Mouse (Mus musculus) cortical plate, adult 2 months (tissue): ENCODE results near the gene Hoxc5. TPM values are rescaled to one million over a fixed set of nuclear protein-coding genes. Genes with fewer than 3 reads are reported as not detected.

Source experiments
- H3K27ac ChIP-seq: fragments of 200-500 bp; 2 replicates; pipeline ENCODE4 v1.5.1; 2012; ENCODE audit warnings: low read length, control low read depth, inconsistent platforms; ENCODE audit not compliant: insufficient read depth
- H3K4me1 ChIP-seq: fragments of 200-500 bp; 2 replicates; pipeline ENCODE4 v1.6.1; 2011; ENCODE audit warnings: low read length; ENCODE audit not compliant: control insufficient read depth, insufficient read depth
- H3K4me3 ChIP-seq: fragments of 200-500 bp; 2 replicates; pipeline ENCODE4 v1.5.1; 2011; ENCODE audit warnings: mild to moderate bottlenecking, low read length, control low read depth; ENCODE audit not compliant: insufficient read depth
- CTCF ChIP-seq: fragments of 200-500 bp; IDR thresholded peaks from 2 replicates; pipeline ENCODE4 v1.5.1; 2011; ENCODE audit warnings: mild to moderate bottlenecking, control low read depth, low read length; ENCODE audit not compliant: insufficient read depth; ENCODE audit errors: extremely low read depth
- POLR2A ChIP-seq: fragments of 200-500 bp; IDR thresholded peaks from 2 replicates; pipeline ENCODE4 v1.6.1; 2011; ENCODE audit warnings: mild to moderate bottlenecking, low read length, control low read depth; ENCODE audit not compliant: insufficient read depth; ENCODE audit errors: extremely low read depth
- polyA plus RNA-seq: library from polyadenylated mRNA; depleted of rRNA; stranded (reverse); fragments of >200 nt; gene quantifications from 2 replicates; pipeline ENCODE4 v1.2.3, GENCODE M21; 2012

Hoxc5 gene
- polyA plus RNA-seq, 1 experiment: not detected

DNA sequence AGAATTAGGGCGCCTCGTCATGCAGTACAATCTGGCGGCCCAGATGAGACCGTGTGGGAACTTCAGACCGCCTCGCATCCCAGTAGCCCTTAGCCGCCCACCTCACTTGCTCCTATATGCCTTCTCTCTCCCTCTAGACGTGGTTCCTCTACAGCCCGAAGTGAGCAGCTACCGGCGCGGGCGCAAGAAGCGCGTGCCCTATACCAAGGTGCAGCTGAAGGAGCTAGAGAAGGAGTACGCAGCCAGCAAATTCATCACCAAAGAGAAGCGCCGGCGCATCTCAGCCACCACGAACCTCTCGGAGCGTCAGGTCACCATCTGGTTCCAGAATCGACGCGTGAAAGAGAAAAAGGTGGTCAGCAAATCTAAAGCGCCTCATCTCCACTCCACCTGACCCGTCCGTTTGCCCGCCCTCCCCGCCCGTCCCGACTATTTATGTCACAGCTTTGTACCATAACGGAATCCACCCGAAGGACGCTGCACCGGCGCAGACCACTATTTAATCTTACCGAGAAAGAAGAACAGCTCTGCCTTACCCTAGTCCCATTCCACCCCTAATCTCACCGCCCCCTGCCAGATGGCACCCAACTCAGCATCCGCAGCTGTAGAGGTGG, 40.1 kb upstream of the Hoxc5 start:
- no peak for TF ChIP-seq POLR2A
- no peak for TF ChIP-seq CTCF
- H3K4me1 ChIP-seq: no peaks in the 10 kb centered on the region
- H3K4me3 ChIP-seq: no peak overlapping the region
- H3K27ac ChIP-seq: no peak overlapping the region

DNA sequence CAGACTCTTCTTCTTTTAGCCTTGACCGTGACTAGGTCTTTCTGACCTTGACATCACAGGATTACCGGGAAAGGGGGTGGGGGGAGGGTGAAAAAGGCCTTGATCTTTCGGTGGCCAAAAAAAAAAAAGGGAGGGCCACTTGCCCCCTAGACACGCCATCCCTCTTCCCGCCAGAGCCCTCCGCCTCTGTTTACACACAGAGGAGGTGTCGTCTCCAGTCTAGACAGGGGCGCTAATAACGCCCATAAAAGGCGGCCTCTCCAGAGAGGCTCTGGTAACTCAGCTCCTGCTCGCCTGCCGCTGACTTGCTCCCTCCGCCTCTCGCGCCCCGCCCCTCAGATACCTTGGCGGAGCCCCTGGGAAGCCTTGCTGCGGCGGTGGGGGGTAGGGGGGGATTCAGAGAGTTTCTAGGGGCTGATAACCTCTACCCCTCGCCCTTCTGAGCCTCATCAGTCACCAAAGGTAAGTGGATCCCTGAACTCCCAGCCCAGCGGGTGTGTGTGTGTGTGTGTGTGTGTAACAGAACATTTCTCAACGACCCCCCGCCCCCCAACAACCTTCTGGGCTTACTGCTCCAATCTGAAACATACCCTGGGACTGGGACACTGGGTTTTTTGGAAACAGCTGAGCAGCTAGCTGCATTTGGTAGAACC, 35.4 kb upstream of the Hoxc5 start:
- Histone ChIP-seq H3K4me1 (no peaks in the 10 kb centered on the region), H3K4me3 (no peak overlapping the region), H3K27ac (no peak overlapping the region)
- no peak for TF ChIP-seq CTCF
- no peak for TF ChIP-seq POLR2A

DNA sequence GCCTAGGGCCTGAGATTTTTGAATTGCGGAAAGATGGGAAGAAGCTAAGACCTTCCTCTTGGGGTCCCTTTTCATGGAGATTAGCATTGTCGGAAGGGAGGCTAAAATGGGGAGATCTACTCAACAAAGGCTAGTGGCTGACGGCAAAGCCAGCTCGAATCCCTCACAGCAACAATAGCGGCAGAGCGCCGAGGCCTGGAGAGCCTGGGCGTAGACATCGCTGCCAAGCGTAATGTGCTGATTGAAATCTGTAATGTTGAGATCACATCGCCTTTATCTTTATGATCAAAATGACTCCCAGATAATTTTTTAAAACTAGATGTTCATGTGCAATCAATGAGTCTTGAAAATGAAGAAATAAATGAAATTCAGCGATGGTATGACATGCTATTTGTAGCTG, 32.8 kb upstream of the Hoxc5 start:
- H3K4me3 ChIP-seq: no peak overlapping the region
- no peak for TF ChIP-seq POLR2A
- no peak for TF ChIP-seq CTCF
- no peaks in the 10 kb centered on the region for H3K4me1 ChIP-seq
- no peak overlapping the region for H3K27ac ChIP-seq

DNA sequence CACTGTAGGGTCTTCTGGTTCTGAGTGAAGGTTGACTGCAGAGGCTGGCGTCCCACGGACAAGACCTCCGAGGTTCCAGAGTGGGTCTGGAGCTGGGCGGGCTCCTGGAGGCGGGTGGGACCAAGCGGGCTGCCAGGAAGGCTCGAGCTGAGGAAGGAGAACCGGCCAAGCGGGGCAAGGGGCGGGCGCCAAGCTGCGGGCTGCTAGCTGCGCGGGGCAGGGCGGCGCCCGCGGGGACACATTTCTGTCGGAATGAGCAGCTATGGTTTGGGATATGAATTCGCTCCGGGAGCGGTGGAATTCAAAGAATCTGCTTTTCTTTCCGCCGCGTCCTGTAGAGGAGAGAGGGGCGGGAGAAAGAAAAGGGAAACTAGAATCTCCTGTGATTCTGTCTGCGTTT, 32.3 kb upstream of the Hoxc5 start:
- no peaks in the 10 kb centered on the region for H3K4me1 ChIP-seq
- H3K27ac ChIP-seq: no peak overlapping the region
- no peak for TF ChIP-seq POLR2A
- no peak for TF ChIP-seq CTCF
- no peak overlapping the region for H3K4me3 ChIP-seq

DNA sequence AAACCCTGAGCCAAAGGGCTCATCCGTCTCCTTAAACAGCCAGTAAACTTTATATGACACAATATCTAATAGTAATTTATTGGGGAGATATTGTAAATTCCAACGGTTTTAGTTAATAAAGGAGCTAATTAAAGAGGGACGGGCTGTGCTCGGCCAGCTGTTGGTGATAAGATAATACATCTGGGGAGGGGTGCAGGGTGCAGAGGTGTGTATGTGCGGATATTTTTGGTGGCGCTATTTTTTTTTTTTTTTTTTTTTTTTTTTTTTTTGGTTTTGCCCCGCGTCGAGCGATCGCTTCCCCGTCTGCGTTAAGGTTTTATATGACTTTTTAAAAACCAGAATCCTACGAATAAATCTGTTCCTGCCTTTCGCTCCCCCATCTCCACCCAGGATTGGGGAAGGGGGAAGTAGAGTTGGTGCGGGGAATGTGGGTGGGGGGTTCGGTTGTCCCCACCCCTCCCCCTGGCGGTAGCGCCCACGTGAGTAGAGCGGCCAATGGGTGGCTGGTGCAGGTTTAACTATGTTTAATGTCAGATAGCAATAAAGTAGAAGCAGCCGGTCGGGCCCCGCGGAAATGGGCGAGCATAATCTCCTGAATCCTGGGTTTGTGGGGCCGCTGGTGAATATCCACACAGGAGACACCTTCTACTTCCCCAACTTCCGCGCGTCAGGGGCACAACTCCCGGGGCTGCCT, 30.8 kb upstream of the Hoxc5 start, which contains the start of gene Hoxc12:
Gene Hoxc12, plus strand, starts transcription at position 479 of the 694 bp plus-strand sequence.
- Histone ChIP-seq H3K4me1 (no peaks in the 10 kb centered on the region), H3K4me3 (no peak within 1 kb of the TSS), H3K27ac (no peak within 1 kb of the TSS)
- no peak for TF ChIP-seq CTCF
- no peak for TF ChIP-seq POLR2A

DNA sequence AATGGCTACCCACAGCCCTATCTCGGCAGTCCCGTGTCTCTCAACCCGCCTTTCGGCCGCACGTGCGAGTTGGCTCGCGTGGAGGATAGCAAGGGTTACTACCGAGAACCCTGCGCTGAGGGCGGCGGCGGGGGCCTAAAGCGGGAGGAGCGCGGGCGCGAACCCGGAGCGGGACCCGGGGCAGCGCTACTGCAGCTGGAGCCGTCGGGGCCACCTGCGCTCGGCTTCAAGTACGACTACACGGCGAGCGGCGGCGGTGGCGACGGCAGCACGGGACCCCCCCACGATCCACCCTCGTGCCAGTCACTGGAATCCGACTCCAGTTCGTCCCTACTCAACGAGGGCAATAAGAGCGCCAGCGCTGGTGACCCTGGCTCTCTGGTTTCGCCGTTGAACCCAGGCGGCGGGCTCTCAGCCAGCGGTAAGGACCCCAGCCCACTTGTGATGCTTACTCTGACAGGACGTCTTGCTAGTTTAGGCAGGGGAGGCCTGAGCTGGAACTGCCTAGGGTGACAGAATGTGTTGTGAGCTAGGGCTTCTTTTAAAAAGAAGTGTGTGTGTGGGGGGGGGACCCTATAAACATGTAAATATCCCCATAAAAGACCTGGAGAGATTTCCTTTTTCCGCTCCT, 30.1 kb upstream of the Hoxc5 start:
- Histone ChIP-seq H3K4me1 (no peaks in the 10 kb centered on the region), H3K27ac (no peak overlapping the region), H3K4me3 (no peak overlapping the region)
- TF ChIP-seq CTCF: no peak
- TF ChIP-seq POLR2A: no peak

DNA sequence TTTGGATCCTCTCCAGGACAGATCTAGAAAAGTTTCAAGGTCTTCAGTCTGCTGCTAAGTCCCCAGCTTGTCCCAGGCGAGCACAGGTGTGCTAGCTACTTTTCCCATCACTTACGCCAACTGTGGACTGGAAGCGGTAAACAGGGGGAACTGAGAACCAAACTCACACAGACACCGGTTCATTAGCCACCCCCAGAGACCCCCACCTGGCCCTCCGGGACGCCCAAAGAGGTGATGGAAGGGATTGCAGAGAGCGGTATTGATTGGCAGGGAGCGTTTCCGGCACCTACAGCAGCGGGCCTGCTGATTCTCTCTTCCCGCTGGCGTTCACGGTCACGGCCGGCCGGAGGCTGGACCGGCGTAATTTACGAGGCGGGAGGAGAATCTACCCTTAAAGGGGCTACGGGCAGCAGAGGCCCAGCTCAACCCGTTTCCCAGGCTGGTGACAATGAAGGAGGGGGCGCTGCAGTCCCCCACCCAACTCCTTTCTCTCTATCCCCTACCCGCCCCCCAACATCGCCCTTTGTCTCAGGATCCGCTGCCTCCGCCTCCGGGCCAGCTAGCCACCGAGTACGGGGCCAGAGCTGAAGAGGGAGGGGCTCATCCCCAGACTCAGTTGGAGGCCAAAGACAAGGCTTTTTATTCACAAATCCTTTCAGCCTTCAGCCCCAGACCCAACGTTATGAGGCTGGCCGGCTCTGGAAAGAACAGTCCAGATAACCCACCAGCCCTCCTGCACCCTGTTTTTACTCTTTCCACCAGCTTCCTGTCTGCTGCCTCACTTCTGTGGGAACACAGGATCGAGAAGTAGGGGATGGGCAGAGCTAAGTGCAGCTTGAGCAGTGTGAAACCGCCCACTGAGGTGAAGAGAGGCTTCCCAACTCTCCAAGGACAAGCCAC, 27.7 kb upstream of the Hoxc5 start:
- TF ChIP-seq CTCF (no peak), POLR2A (no peak)
- H3K4me3 ChIP-seq: no peak overlapping the region
- no peak overlapping the region for H3K27ac ChIP-seq
- H3K4me1 ChIP-seq: no peaks in the 10 kb centered on the region

DNA sequence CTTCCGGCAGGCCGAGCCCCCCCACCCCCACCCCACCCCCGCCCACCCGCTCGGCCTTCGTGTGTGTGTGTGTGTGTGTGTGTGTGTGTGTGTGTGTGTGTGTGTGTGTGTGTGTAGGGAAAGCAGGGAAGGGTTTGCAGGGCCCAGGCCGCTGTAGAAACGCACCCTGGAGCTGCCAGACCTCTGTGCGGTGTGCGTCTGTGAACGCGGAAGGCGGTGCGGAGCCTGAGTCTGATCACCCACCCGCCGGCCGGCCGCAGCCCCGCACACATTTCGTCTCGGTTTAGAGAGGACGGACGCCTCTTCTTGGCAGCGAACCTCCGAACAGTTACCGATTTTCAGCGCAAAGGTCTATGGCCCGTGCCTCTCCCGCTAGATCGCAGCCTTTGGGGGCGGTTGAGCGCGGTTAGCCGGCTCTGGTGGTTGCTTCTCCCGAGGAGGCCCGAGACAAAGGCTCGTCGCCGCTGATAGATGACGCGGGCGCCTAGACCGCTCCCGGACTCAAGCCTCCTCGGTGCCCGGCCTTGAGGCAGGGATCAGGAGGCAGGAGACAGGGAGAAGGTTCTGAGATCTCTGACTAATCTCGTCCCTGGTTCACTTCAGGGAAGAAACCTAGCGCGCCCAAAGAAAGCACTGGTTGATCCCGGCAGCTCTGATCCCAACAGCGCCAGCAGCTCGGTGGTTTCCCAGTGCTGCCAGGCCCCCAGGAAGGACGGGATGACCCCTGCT, 24.3 kb upstream of the Hoxc5 start:
- TF ChIP-seq CTCF (no peak), POLR2A (no peak)
- Histone ChIP-seq H3K4me3 (no peak overlapping the region), H3K27ac (no peak overlapping the region), H3K4me1 (no peaks in the 10 kb centered on the region)

DNA sequence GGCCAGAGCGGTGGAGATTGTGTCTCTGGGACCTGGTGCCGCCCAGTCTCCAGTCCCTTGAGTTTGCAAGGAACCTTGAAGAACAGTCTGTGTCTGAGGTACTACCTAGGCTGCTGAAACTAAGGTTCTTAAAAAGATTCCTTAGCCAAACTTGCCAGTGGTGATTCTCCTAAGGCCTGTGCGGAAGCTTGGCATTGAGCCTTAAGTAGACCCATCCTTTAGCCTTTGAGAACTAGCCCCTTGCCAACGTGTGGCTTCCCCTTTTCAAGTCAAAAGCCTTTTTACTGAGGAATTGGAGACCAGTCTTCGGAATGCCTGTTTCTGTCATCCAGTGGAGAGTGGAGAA, 23.8 kb upstream of the Hoxc5 start:
- TF ChIP-seq POLR2A (no peak), CTCF (no peak)
- Histone ChIP-seq H3K4me1 (no peaks in the 10 kb centered on the region), H3K4me3 (no peak overlapping the region), H3K27ac (no peak overlapping the region)
